Mouse (Mus musculus): ENCODE measurements around the gene Lrrc8e.
"Not testable (repeated sequence)": the region's sequence is repeated elsewhere in the genome, so short reads cannot be mapped to it uniquely, and the experiment has no call there.

The Lrrc8e gene

GRCm38 (mm10) chr8:4222059-4222458 lies 4.6 kb upstream of the Lrrc8e start:
- DNase-seq = no peak

- DNase-seq = no peak
These were observed 304 bp upstream of the Lrrc8e start for GRCm38 (mm10) chr8:4226323-4226722.

GRCm38 (mm10) chr8:4227919-4228318 lies 1.3 kb downstream of the Lrrc8e start:
- DNase-seq = no peak

GRCm38 (mm10) chr8:4229784-4230183 lies 3.2 kb downstream of the Lrrc8e start:
- DNase-seq = no peak

- no peak for DNase-seq
These were observed 4.2 kb downstream of the Lrrc8e start for GRCm38 (mm10) chr8:4230612-4231351.

GRCm38 (mm10) chr8:4237814-4238433 lies 11.3 kb downstream of the Lrrc8e start:
- no peak for DNase-seq

- DNase-seq = peak; percentile 100
These were observed 12.0 kb downstream of the Lrrc8e start, which contains the start of the genes Map2k7 and Gm49320 for GRCm38 (mm10) chr8:4238434-4239192. TSS of gene Map2k7 (plus strand) at chr8:4238740. TSS of gene Gm49320 (plus strand) at chr8:4238865.

- DNase-seq = no peak
These were observed 12.7 kb downstream of the Lrrc8e start for GRCm38 (mm10) chr8:4239193-4239890.

- no peak for DNase-seq
These were observed 18.4 kb downstream of the Lrrc8e start for GRCm38 (mm10) chr8:4245061-4245460.

- DNase-seq = no peak
These were observed 19.1 kb downstream of the Lrrc8e start for GRCm38 (mm10) chr8:4245737-4246136.

- DNase-seq = no peak
These were observed 20.6 kb downstream of the Lrrc8e start for GRCm38 (mm10) chr8:4247241-4247640.

- DNase-seq = no peak
These were observed 21.4 kb downstream of the Lrrc8e start, which contains the start of gene Tgfbr3l for GRCm38 (mm10) chr8:4247951-4248540. TSS of gene Tgfbr3l (plus strand) at chr8:4248214.

- no peak for DNase-seq
These were observed 22.6 kb downstream of the Lrrc8e start for GRCm38 (mm10) chr8:4249213-4249612.

GRCm38 (mm10) chr8:4250306-4250970 lies 23.8 kb downstream of the Lrrc8e start:
- DNase-seq = peak; percentile 85

GRCm38 (mm10) chr8:4252116-4252760 lies 25.6 kb downstream of the Lrrc8e start:
- no peak for DNase-seq

GRCm38 (mm10) chr8:4252934-4253841 lies 26.6 kb downstream of the Lrrc8e start, which contains the start of gene Snapc2:
TSS of gene Snapc2 (plus strand) at chr8:4253080.
- peak; percentile 95 for DNase-seq

GRCm38 (mm10) chr8:4254001-4254400 lies 27.4 kb downstream of the Lrrc8e start:
- DNase-seq = no peak

- DNase-seq = not testable (repeated sequence)
These were observed 28.8 kb downstream of the Lrrc8e start for GRCm38 (mm10) chr8:4255471-4255870.

- peak; percentile 84 for DNase-seq
These were observed 30.3 kb downstream of the Lrrc8e start for GRCm38 (mm10) chr8:4256911-4257310.

- DNase-seq = no peak
These were observed 30.7 kb downstream of the Lrrc8e start for GRCm38 (mm10) chr8:4257350-4257749.

Data from right cerebral cortex, postnatal 25 days (tissue).